Mouse (Mus musculus) ES-Bruce4 (cell line): ENCODE results near the gene Rph3al. TPM values are rescaled to one million over a fixed set of nuclear protein-coding genes. Genes with fewer than 3 reads are reported as not detected.

Experiments used
- H3K27ac ChIP-seq: 2 replicates; pipeline ENCODE4 v1.5.1; 2012; ENCODE audit warnings: low read length, inconsistent platforms; ENCODE audit not compliant: insufficient read depth
- H3K27me3 ChIP-seq: 2 replicates; pipeline ENCODE4 v1.6.1; 2012; ENCODE audit warnings: mild to moderate bottlenecking, low read length, inconsistent platforms; ENCODE audit not compliant: control insufficient read depth, poor library complexity, insufficient read depth, severe bottlenecking
- H3K36me3 ChIP-seq: 2 replicates; pipeline ENCODE4 v1.6.1; 2012; ENCODE audit warnings: inconsistent platforms, mild to moderate bottlenecking, low read length, moderate library complexity; ENCODE audit not compliant: control insufficient read depth, poor library complexity, insufficient read depth, severe bottlenecking
- H3K4me1 ChIP-seq: one replicate; pipeline ENCODE4 v1.8.1; 2011; ENCODE audit warnings: low read length; ENCODE audit not compliant: control insufficient read depth, insufficient read depth
- H3K4me3 ChIP-seq: 2 replicates; pipeline ENCODE4 v1.5.1; 2011; ENCODE audit warnings: low read depth, mild to moderate bottlenecking, low read length
- H3K9ac ChIP-seq: 2 replicates; pipeline ENCODE4 v1.6.1; 2012; ENCODE audit warnings: low read depth, mild to moderate bottlenecking, inconsistent platforms; ENCODE audit not compliant: poor library complexity, severe bottlenecking
- H3K9me3 ChIP-seq: replicated peaks from 2 replicates; pipeline ENCODE4 v1.6.1; 2012; ENCODE audit warnings: mild to moderate bottlenecking, low read length, inconsistent platforms; ENCODE audit not compliant: control insufficient read depth, poor library complexity, insufficient read depth, severe bottlenecking
- CTCF ChIP-seq: IDR thresholded peaks from one replicate; pipeline ENCODE4 v1.8.1; 2011; ENCODE audit warnings: low read depth, low read length
- EP300 ChIP-seq: IDR thresholded peaks from 2 replicates; pipeline ENCODE4 v1.6.1; 2011; ENCODE audit warnings: low read depth, low read length; ENCODE audit not compliant: insufficient read depth
- POLR2A ChIP-seq: IDR thresholded peaks from one replicate; pipeline ENCODE4 v1.8.1; 2011; ENCODE audit warnings: low read length; ENCODE audit not compliant: insufficient read depth
- polyA plus RNA-seq: library from polyadenylated mRNA; stranded (reverse); fragments of >200 nt; gene quantifications from 2 replicates; pipeline ENCODE4 v1.2.4, GENCODE M21; 2011; ENCODE audit warnings: low read depth; ENCODE audit not compliant: missing spikeins, insufficient read depth, insufficient read length

Rph3al gene
- polyA plus RNA-seq, 1 experiment = 3.7 TPM

DNA sequence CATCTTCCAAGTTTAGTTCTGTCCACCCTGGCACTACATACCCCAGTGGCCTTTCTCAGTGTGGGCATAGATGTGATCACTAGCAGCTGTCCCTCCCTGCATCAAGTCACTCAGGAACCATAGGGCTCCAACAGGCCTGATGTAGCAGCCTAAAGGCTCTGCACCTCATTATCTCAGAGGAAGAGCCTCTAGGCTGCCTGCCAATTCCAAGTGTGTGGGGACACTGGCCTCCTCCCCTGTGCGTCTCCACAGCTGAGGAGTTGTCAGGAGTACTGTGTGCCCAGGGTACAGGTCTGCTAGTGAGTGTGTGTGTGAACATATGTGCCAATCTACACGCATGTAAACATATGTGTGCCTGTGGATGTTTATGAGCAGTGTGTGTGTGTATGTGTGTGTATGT is 85.7 kb downstream of the Rph3al start:
- Histone ChIP-seq H3K27ac (no peak overlapping the region), H3K9ac (no peak overlapping the region), H3K36me3 (no peaks in the 10 kb centered on the region), H3K4me3 (no peak overlapping the region), H3K27me3 (no peaks in the 10 kb centered on the region), H3K4me1 (no peaks in the 10 kb centered on the region), H3K9me3 (no peaks in the 10 kb centered on the region)
- TF ChIP-seq EP300 (no peak), CTCF (no peak), POLR2A (no peak)

- no peak overlapping the region for H3K27ac ChIP-seq
- no peaks in the 10 kb centered on the region for H3K36me3 ChIP-seq
- TF ChIP-seq CTCF (no peak), POLR2A (no peak), EP300 (no peak)
- no peak overlapping the region for H3K9ac ChIP-seq
- H3K4me1 ChIP-seq = no peaks in the 10 kb centered on the region
- no peak overlapping the region for H3K4me3 ChIP-seq
- no peaks in the 10 kb centered on the region for H3K27me3 ChIP-seq
- no peaks in the 10 kb centered on the region for H3K9me3 ChIP-seq
Measured at GRCm38 (mm10) chr11:75849552-75849951, 88.7 kb downstream of the Rph3al start.

DNA sequence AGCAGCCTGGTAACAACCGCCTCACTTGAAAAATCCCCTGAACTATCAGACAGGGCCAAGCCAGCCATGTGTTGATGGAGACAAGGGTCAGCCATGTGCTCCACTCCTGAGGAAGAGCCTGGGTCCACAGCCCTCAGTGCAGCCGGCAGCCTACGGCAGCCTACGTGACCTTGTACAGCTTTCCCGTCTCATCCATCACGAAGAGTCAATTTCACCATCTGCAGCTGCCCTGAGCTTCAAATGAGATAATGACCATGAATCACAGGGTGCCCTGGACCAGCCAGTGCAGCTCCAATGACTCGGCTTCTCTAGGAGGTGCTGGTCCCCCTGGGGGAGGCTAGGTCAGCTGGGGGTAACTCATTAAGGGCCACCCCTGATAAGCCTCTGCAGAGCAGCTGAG is 91.6 kb downstream of the Rph3al start:
- H3K9me3 ChIP-seq = no peaks in the 10 kb centered on the region
- no peak for TF ChIP-seq CTCF
- H3K36me3 ChIP-seq = no peaks in the 10 kb centered on the region
- peaks cover 2% of the 10 kb centered on the region for H3K4me1 ChIP-seq
- H3K4me3 ChIP-seq = no peak overlapping the region
- H3K27ac ChIP-seq = no peak overlapping the region
- H3K9ac ChIP-seq = no peak overlapping the region
- no peaks in the 10 kb centered on the region for H3K27me3 ChIP-seq

DNA sequence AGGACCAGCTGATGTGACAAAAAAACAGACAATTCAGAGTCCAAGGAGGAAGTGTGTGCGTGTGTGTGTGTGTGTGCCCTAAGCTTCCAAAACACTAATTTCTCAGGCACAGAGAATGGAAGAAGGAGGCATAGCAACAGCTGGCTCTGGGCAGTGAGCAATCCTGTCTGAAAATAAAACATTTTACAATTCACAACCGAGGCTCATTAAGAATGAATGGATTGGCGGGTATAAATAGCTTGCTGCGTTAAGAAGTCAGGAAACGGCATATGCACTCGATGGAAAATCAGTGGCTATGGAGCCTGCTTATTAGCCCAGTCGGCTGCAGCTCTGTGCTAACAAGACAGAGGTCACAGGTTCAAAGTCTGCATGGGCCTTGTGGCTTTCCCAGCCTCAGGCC is 92.6 kb downstream of the Rph3al start:
- Histone ChIP-seq H3K27me3 (no peaks in the 10 kb centered on the region), H3K4me1 (peaks cover 5% of the 10 kb centered on the region), H3K9ac (no peak overlapping the region), H3K9me3 (no peaks in the 10 kb centered on the region), H3K27ac (no peak overlapping the region), H3K36me3 (no peaks in the 10 kb centered on the region), H3K4me3 (no peak overlapping the region)
- TF ChIP-seq POLR2A (no peak), CTCF (no peak), EP300 (no peak)

- Histone ChIP-seq H3K27me3 (no peaks in the 10 kb centered on the region), H3K9me3 (no peaks in the 10 kb centered on the region), H3K36me3 (no peaks in the 10 kb centered on the region), H3K4me3 (no peak overlapping the region), H3K4me1 (peaks cover 5% of the 10 kb centered on the region), H3K9ac (no peak overlapping the region), H3K27ac (no peak overlapping the region)
- TF ChIP-seq POLR2A (no peak), EP300 (no peak), CTCF (no peak)
Measured at GRCm38 (mm10) chr11:75842904-75843619, 95.2 kb downstream of the Rph3al start.

- H3K27me3 ChIP-seq = no peaks in the 10 kb centered on the region
- no peak overlapping the region for H3K9ac ChIP-seq
- no peak overlapping the region for H3K27ac ChIP-seq
- no peak overlapping the region for H3K4me3 ChIP-seq
- TF ChIP-seq CTCF (no peak), EP300 (no peak), POLR2A (no peak)
- H3K9me3 ChIP-seq = no peaks in the 10 kb centered on the region
- peaks cover 6% of the 10 kb centered on the region for H3K4me1 ChIP-seq
- no peaks in the 10 kb centered on the region for H3K36me3 ChIP-seq
Measured at GRCm38 (mm10) chr11:75841503-75841902, 96.7 kb downstream of the Rph3al start.
